Mouse (Mus musculus): ENCODE data around the gene Enox1. TPM values are rescaled to one million over a fixed set of nuclear protein-coding genes. Genes with fewer than 3 reads are reported as not detected.

Enox1 gene
- polyA plus RNA-seq, 1 experiment from 2014 or later: 19.8 TPM

DNA sequence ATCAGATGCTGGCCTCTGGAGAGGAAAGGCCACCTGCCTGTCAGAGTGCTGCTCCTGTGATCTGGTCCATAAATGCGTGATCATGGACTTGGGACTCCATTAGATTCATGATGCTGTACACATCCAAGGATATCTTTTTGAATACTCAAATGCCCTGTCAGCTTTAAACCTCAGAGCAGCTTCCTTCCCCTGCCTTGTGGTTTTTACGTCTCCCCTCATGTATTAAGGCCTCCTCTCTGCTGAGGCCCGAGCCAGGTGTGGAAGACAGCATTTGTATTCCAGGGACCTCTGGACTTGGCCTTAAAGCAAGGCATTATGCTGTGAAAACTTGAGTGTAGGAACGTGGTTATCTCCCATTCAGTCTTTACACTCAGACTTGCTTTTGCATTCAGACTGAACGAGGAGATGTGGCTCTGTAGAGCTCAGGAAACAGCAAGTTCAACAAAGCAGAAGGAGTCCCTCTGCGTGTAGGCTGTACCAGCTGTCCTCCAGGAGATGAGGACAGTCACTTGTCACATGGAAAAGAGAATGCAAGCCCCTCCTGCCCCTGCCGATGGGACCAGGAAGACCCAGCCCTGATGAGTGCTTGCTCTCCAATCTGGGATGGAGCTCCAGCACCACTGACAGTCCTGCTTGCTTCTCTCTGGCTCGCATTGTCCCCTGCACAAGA, 252.8 kb downstream of the Enox1 start:
- Histone ChIP-seq H3K9ac (no peak overlapping the region), H3K36me3 (no peaks in the 10 kb centered on the region), H3K27me3 (no peaks in the 10 kb centered on the region), H3K9me3 (replicated peaks) (no peaks in the 10 kb centered on the region), H3K4me2 (replicated peaks) (no peak overlapping the region), H3K4me1 (no peaks in the 10 kb centered on the region), H3K4me3 (replicated peaks) (no peak overlapping the region), H3K27ac (replicated peaks) (no peak overlapping the region)
- no peak for ATAC-seq (ENCODE audit: insufficient number of reproducible peaks, low FRiP score, low TSS enrichment, low read depth)
- 80% methylated on average over 8 of the region's 8 CpGs for WGBS

DNA sequence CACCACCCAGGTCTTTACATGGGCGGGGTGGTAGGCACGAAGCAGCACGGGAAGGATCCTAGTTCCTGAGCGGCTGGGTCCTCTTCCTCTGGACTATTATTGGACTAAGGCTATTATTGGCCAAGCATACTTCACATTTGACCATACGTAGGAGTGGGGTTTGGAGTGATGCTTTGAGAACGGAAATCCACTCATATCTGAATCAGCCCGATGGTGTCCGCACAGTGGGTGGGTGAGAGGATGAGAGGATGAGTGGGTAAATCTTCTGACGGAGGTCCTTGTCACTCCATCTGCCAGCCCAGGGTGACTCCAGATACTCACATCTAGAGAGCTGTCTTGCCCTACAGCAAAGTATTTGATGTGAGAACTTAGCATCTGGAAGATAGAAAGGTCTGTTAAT, 253.8 kb downstream of the Enox1 start:
- no peaks in the 10 kb centered on the region for H3K27me3 ChIP-seq
- no peaks in the 10 kb centered on the region for H3K4me1 ChIP-seq
- no peak overlapping the region for H3K4me3 ChIP-seq (replicated peaks)
- H3K36me3 ChIP-seq: no peaks in the 10 kb centered on the region
- no peak for ATAC-seq (ENCODE audit: insufficient number of reproducible peaks, low FRiP score, low TSS enrichment, low read depth)
- H3K4me2 ChIP-seq (replicated peaks): no peak overlapping the region
- no peak overlapping the region for H3K9ac ChIP-seq
- H3K27ac ChIP-seq (replicated peaks): no peak overlapping the region
- H3K9me3 ChIP-seq (replicated peaks): no peaks in the 10 kb centered on the region
- WGBS: 91% methylated on average over 9 of the region's 9 CpGs

DNA sequence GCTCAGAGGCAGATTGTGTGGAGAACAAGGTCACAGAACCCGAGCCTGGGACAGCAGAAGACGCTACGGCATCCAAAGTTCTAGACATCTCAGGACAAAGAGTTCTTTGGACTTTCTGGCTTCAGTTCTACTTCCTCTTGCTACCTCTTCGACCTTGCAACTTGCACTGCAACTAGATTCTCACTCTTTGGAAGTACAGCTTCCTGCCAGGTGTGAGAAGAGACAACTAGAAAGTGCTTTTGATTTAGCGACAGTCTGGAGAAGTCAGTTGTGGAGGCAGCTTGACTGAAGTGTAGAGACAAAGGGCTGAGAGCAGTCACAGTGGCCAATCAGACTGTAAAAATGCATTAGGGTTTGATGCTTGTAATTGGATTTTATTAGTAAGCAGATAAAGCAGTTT, 256.5 kb downstream of the Enox1 start:
- no peaks in the 10 kb centered on the region for H3K27me3 ChIP-seq
- WGBS: 90% methylated on average over 5 of the region's 5 CpGs
- ATAC-seq (ENCODE audit: insufficient number of reproducible peaks, low FRiP score, low TSS enrichment, low read depth): no peak
- H3K9me3 ChIP-seq (replicated peaks): no peaks in the 10 kb centered on the region
- no peak overlapping the region for H3K4me3 ChIP-seq (replicated peaks)
- H3K4me2 ChIP-seq (replicated peaks): no peak overlapping the region
- H3K4me1 ChIP-seq: no peaks in the 10 kb centered on the region
- no peaks in the 10 kb centered on the region for H3K36me3 ChIP-seq
- no peak overlapping the region for H3K9ac ChIP-seq
- H3K27ac ChIP-seq (replicated peaks): no peak overlapping the region

DNA sequence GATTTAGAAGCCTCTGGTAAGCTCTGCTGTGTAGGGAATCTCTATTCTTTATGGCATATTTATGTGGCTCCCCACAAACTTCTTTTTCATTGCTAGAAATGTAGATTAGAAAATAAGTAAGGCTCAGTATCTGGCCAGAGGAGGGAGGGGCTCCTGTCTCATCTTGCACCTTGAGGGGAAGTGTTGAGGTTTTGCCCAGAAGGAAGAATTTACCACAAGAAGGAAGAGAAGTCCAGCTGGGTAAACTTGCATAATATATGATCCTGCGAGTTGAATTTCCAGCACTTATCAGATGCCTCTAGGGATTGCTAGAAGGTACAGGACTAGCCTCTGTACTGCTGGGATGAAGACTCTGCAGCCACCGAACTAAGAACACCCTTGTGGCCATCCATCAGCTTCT, 259.8 kb downstream of the Enox1 start:
- Histone ChIP-seq H3K9me3 (replicated peaks) (no peaks in the 10 kb centered on the region), H3K9ac (no peak overlapping the region), H3K36me3 (no peaks in the 10 kb centered on the region), H3K4me3 (replicated peaks) (no peak overlapping the region), H3K27ac (replicated peaks) (no peak overlapping the region), H3K4me2 (replicated peaks) (no peak overlapping the region), H3K27me3 (no peaks in the 10 kb centered on the region), H3K4me1 (no peaks in the 10 kb centered on the region)
- 50% methylated on average over 2 of the region's 2 CpGs for WGBS
- no peak for ATAC-seq (ENCODE audit: insufficient number of reproducible peaks, low FRiP score, low TSS enrichment, low read depth)

DNA sequence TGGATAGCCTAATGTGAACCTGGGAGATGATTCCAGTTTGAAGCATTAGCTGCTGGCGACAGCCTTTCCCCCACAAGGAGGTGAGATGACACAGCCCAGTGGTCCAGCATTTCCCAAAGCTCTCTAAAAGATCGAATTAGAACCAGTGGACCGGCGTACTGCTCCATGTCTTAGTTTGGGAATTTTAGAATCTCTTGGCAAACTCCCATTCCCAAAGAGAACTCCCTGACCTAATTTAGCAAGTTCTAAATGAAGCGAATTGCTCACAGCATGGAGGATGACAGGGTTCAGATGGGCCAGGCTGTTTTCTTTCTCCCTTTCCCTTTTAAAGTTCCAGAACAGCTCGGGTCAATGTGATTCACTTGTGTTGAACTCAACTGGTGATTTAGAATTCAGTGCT, 264.5 kb downstream of the Enox1 start:
- no peaks in the 10 kb centered on the region for H3K36me3 ChIP-seq
- no peak overlapping the region for H3K27ac ChIP-seq (replicated peaks)
- H3K9ac ChIP-seq: no peak overlapping the region
- 82% methylated on average over 6 of the region's 6 CpGs for WGBS
- no peaks in the 10 kb centered on the region for H3K27me3 ChIP-seq
- H3K9me3 ChIP-seq (replicated peaks): no peaks in the 10 kb centered on the region
- no peak overlapping the region for H3K4me3 ChIP-seq (replicated peaks)
- H3K4me1 ChIP-seq: no peaks in the 10 kb centered on the region
- ATAC-seq (ENCODE audit: insufficient number of reproducible peaks, low FRiP score, low TSS enrichment, low read depth): no peak
- H3K4me2 ChIP-seq (replicated peaks): no peak overlapping the region

DNA sequence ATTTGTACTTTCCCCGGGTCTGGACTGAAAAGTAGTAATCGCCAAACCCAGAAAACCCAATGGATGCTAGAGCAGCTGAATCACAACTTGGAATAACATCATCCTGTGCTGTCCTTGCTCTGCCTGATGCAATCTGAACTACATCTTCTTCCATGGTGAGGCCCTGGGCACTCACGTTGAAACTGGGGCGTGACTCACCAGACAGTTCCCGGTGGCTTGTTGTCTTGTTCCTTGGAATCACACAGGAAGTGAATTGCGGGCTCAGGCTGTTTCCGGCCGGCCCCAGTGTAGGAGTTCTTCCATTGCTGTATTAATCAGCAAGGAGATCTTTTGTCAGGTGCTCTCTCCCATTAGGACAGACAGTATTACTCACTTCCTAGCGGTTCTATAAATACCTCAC, 266.6 kb downstream of the Enox1 start:
- no peak overlapping the region for H3K4me3 ChIP-seq (replicated peaks)
- WGBS: 73% methylated on average over 9 of the region's 9 CpGs
- no peak for ATAC-seq (ENCODE audit: insufficient number of reproducible peaks, low FRiP score, low TSS enrichment, low read depth)
- H3K27me3 ChIP-seq: no peaks in the 10 kb centered on the region
- H3K4me2 ChIP-seq (replicated peaks): no peak overlapping the region
- no peak overlapping the region for H3K27ac ChIP-seq (replicated peaks)
- no peak overlapping the region for H3K9ac ChIP-seq
- no peaks in the 10 kb centered on the region for H3K36me3 ChIP-seq
- no peaks in the 10 kb centered on the region for H3K9me3 ChIP-seq (replicated peaks)
- H3K4me1 ChIP-seq: no peaks in the 10 kb centered on the region

DNA sequence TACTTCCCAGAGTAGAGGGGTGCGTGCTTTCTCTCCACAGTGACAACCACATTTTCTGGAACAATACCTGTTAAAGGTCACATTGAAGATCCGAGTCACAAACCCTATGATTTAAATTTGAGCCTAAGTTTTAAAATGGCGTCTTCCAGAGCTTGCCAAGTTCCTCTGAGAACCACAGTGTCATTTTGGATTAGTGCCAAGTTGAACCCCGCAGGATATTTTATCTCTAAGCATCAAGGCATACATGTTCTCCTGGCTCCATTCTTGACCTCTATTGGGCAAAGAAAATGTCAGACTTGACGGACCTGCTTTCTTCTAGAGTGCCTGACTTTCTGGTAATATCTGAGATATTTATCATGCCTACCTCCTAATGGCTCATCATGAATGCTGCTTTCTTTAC, 282.9 kb downstream of the Enox1 start:
- Histone ChIP-seq H3K4me2 (replicated peaks) (no peak overlapping the region), H3K9ac (no peak overlapping the region), H3K9me3 (replicated peaks) (no peaks in the 10 kb centered on the region), H3K36me3 (no peaks in the 10 kb centered on the region), H3K4me3 (replicated peaks) (no peak overlapping the region), H3K27ac (replicated peaks) (no peak overlapping the region), H3K27me3 (no peaks in the 10 kb centered on the region), H3K4me1 (no peaks in the 10 kb centered on the region)
- WGBS: 63% methylated on average over 5 of the region's 5 CpGs
- no peak for ATAC-seq (ENCODE audit: insufficient number of reproducible peaks, low FRiP score, low TSS enrichment, low read depth)

DNA sequence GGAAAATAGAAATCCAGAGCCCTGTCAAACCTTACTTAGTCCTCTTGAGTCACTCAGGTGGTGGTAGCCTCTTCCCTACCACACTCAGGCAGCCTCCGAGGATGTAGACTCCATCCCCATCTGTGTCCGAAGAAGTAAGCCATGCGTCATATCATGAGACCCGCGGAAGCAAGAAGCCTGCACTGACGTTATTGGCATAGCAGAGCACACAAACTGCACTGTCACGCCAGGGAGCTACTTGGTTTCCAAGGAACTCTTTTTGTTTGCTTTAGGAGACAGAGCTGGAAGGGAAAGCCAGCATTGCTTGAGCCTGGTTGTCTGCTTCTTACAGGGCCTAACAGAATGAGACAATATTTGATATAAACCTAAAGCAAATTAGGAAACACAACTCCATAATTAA, 284.2 kb downstream of the Enox1 start:
- Histone ChIP-seq H3K4me1 (no peaks in the 10 kb centered on the region), H3K9ac (no peak overlapping the region), H3K36me3 (no peaks in the 10 kb centered on the region), H3K27ac (replicated peaks) (no peak overlapping the region), H3K4me2 (replicated peaks) (no peak overlapping the region), H3K4me3 (replicated peaks) (no peak overlapping the region), H3K9me3 (replicated peaks) (no peaks in the 10 kb centered on the region), H3K27me3 (no peaks in the 10 kb centered on the region)
- 82% methylated on average over 7 of the region's 7 CpGs for WGBS
- ATAC-seq (ENCODE audit: insufficient number of reproducible peaks, low FRiP score, low TSS enrichment, low read depth): no peak

DNA sequence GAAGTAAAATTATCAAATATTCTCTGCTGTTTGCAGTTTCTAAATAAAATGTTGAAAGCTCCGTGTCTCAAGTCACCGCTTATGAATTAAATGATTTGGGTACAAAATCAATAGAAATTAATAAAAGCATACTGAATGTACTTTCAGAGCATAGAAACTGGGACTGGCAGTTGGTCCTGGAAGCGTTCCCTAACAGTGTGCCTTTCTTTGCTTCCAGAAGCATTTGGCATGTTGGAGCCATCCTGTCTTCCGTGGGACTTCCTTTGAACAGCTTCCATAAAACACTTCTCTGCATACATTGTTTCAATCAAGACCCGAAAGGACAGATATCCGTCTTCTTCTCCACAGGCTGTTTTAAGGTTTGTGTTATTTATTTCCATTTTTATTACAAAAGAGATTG, 285.0 kb downstream of the Enox1 start:
- Histone ChIP-seq H3K4me2 (replicated peaks) (no peak overlapping the region), H3K36me3 (no peaks in the 10 kb centered on the region), H3K4me1 (no peaks in the 10 kb centered on the region), H3K9ac (no peak overlapping the region), H3K4me3 (replicated peaks) (no peak overlapping the region), H3K9me3 (replicated peaks) (no peaks in the 10 kb centered on the region), H3K27me3 (no peaks in the 10 kb centered on the region), H3K27ac (replicated peaks) (no peak overlapping the region)
- WGBS: 85% methylated on average over 6 of the region's 6 CpGs
- ATAC-seq (ENCODE audit: insufficient number of reproducible peaks, low FRiP score, low TSS enrichment, low read depth): no peak

DNA sequence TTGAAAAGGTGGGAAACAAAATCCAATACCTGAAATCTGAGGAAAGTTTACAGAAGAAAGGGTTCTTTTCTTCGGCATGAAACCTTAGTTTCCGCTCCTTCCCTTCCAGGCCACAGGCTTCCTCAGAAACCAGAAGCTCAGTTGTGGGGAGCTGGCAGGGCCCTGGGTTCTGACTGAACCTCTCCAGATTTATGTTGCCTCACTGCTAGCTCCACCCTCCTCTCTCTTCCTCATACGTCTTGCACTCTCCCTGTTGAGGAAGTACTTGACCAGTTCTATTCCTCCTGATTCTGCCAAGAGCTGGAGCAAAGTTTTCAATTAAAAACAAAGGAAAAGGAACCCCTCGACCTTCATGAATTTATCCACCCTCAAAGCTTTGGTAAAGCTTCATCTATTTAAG, 291.4 kb downstream of the Enox1 start:
- no peaks in the 10 kb centered on the region for H3K36me3 ChIP-seq
- H3K4me2 ChIP-seq (replicated peaks): no peak overlapping the region
- WGBS: 66% methylated on average over 4 of the region's 4 CpGs
- H3K27ac ChIP-seq (replicated peaks): no peak overlapping the region
- H3K27me3 ChIP-seq: no peaks in the 10 kb centered on the region
- no peaks in the 10 kb centered on the region for H3K9me3 ChIP-seq (replicated peaks)
- no peak for ATAC-seq (ENCODE audit: insufficient number of reproducible peaks, low FRiP score, low TSS enrichment, low read depth)
- H3K4me1 ChIP-seq: no peaks in the 10 kb centered on the region
- no peak overlapping the region for H3K9ac ChIP-seq
- H3K4me3 ChIP-seq (replicated peaks): no peak overlapping the region

DNA sequence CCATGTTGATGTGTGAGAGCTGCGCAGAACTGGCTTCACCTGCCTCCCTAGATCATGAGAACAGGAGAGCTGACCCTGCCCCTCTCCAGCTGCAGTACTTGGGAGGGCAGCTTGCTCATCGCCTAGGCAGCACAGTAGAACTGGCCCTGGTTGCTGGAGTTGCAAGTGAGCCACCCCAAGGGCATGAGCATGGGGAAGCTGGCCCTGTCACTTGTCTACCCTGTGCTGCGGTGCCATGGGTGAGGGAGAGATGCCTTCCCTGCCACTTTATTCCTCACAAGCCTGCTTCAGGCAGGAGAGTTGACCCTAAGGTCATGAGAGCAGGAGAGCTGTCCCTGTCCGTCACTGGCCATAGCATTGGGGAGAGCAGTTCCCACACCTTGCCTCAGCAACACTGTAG, 295.4 kb downstream of the Enox1 start:
- Histone ChIP-seq H3K9ac (no peak overlapping the region), H3K4me3 (replicated peaks) (no peak overlapping the region), H3K4me2 (replicated peaks) (no peak overlapping the region), H3K27me3 (no peaks in the 10 kb centered on the region), H3K9me3 (replicated peaks) (no peaks in the 10 kb centered on the region), H3K36me3 (no peaks in the 10 kb centered on the region), H3K4me1 (peaks cover 3% of the 10 kb centered on the region; the same call in 1 of the 2 replicates), H3K27ac (replicated peaks) (no peak overlapping the region)
- 78% methylated on average over 4 of the region's 4 CpGs for WGBS
- no peak for ATAC-seq (ENCODE audit: insufficient number of reproducible peaks, low FRiP score, low TSS enrichment, low read depth)

DNA sequence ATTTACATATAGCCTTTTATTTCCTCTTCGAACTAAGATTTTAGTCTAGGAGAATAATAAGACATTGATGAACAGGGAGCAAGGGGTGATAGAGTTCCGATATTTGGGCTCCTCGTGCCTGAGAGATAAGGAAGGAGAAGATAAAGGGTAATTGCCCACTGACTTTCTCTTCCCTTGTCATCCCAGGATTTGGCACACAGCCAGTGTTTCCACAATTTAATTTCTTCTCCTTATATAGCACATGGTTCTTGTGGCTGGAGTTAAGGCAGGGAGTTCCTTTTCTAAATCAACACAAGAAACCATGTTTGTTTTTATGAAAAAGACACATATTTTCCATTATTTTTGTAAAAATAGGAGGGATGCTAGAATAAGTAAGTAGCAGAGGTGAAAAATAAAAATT, 299.5 kb downstream of the Enox1 start:
- 72% methylated on average over 3 of the region's 3 CpGs for WGBS
- no peaks in the 10 kb centered on the region for H3K36me3 ChIP-seq
- 0 out of 2 replicates have a peak overlapping the region, but pooled peaks have one; percentile 48 for H3K27ac ChIP-seq (replicated peaks)
- no peaks in the 10 kb centered on the region for H3K27me3 ChIP-seq
- no peak overlapping the region for H3K4me2 ChIP-seq (replicated peaks)
- no peak overlapping the region for H3K4me3 ChIP-seq (replicated peaks)
- no peak for ATAC-seq (ENCODE audit: insufficient number of reproducible peaks, low FRiP score, low TSS enrichment, low read depth)
- no peak overlapping the region for H3K9ac ChIP-seq
- peaks cover 9% of the 10 kb centered on the region for H3K4me1 ChIP-seq
- no peaks in the 10 kb centered on the region for H3K9me3 ChIP-seq (replicated peaks)

Data from embryonic facial prominence, embryonic 15.5 days (tissue).